Mouse (Mus musculus): ENCODE measurements around the gene Itgb5. TPM values are rescaled to one million over a fixed set of nuclear protein-coding genes. Genes with fewer than 3 reads are reported as not detected.

Itgb5 gene
- polyA plus RNA-seq, 1 experiment from 2014 or later, result 25.0 TPM

- ATAC-seq (replicated peaks; ENCODE audit: low FRiP score) (no peak), DNase-seq (ENCODE audit: low spot score) (no peak)
- Histone ChIP-seq H3K4me3 (ENCODE audit: low read depth, low read length) (no peak overlapping the region), H3K27ac (ENCODE audit: low read depth, low read length) (no peak overlapping the region), H3K9me3 (ENCODE audit: control insufficient read depth, low read length) (no peaks in the 10 kb centered on the region), H3K4me1 (replicated peaks; ENCODE audit: control insufficient read depth, insufficient read depth, low read length) (peaks cover 13% of the 10 kb centered on the region), H3K36me3 (ENCODE audit: control insufficient read depth, insufficient read depth, low read length) (no peaks in the 10 kb centered on the region), H3K27me3 (replicated peaks; ENCODE audit: control insufficient read depth, insufficient read depth, low read length) (no peaks in the 10 kb centered on the region), H3K9ac (ENCODE audit: low read depth, low read length) (no peak overlapping the region), H3K4me2 (no peak overlapping the region)
- WGBS, result 52% methylated on average over 5 of the region's 5 CpGs
Measured at GRCm38 (mm10) chr16:33932126-33932525, 102.7 kb downstream of the Itgb5 start.

GRCm38 (mm10) chr16:33933411-33933810 is 103.9 kb downstream of the Itgb5 start:
- Histone ChIP-seq H3K4me3 (ENCODE audit: low read depth, low read length) (no peak overlapping the region), H3K27me3 (replicated peaks; ENCODE audit: control insufficient read depth, insufficient read depth, low read length) (no peaks in the 10 kb centered on the region), H3K9ac (ENCODE audit: low read depth, low read length) (no peak overlapping the region), H3K27ac (ENCODE audit: low read depth, low read length) (no peak overlapping the region), H3K4me1 (replicated peaks; ENCODE audit: control insufficient read depth, insufficient read depth, low read length) (peaks cover 20% of the 10 kb centered on the region), H3K9me3 (ENCODE audit: control insufficient read depth, low read length) (no peaks in the 10 kb centered on the region), H3K36me3 (ENCODE audit: control insufficient read depth, insufficient read depth, low read length) (no peaks in the 10 kb centered on the region), H3K4me2 (no peak overlapping the region)
- ATAC-seq (replicated peaks; ENCODE audit: low FRiP score) (no peak), DNase-seq (ENCODE audit: low spot score) (no peak)
- 86% methylated on average over 11 of the region's 11 CpGs for WGBS

- H3K27ac ChIP-seq (ENCODE audit: low read depth, low read length), result peak overlapping the region; percentile 26; the same call in 1 of the 2 replicates
- H3K36me3 ChIP-seq (ENCODE audit: control insufficient read depth, insufficient read depth, low read length), result no peaks in the 10 kb centered on the region
- no peak overlapping the region for H3K9ac ChIP-seq (ENCODE audit: low read depth, low read length)
- no peaks in the 10 kb centered on the region for H3K27me3 ChIP-seq (replicated peaks; ENCODE audit: control insufficient read depth, insufficient read depth, low read length)
- H3K9me3 ChIP-seq (ENCODE audit: control insufficient read depth, low read length), result no peaks in the 10 kb centered on the region
- DNase-seq (ENCODE audit: low spot score) (no peak), ATAC-seq (replicated peaks; ENCODE audit: low FRiP score) (no peak)
- H3K4me2 ChIP-seq, result no peak overlapping the region
- peaks cover 16% of the 10 kb centered on the region for H3K4me1 ChIP-seq (replicated peaks; ENCODE audit: control insufficient read depth, insufficient read depth, low read length)
- no peak overlapping the region for H3K4me3 ChIP-seq (ENCODE audit: low read depth, low read length)
- 63% methylated on average over 5 of the region's 5 CpGs for WGBS
Measured at GRCm38 (mm10) chr16:33934701-33935406, 105.4 kb downstream of the Itgb5 start.

GRCm38 (mm10) chr16:33935407-33935785 is 105.9 kb downstream of the Itgb5 start:
- peaks cover 16% of the 10 kb centered on the region for H3K4me1 ChIP-seq (replicated peaks; ENCODE audit: control insufficient read depth, insufficient read depth, low read length)
- no peak overlapping the region for H3K27ac ChIP-seq (ENCODE audit: low read depth, low read length)
- ATAC-seq (replicated peaks; ENCODE audit: low FRiP score) (no peak), DNase-seq (ENCODE audit: low spot score) (no peak)
- H3K4me3 ChIP-seq (ENCODE audit: low read depth, low read length), result no peak overlapping the region
- H3K9me3 ChIP-seq (ENCODE audit: control insufficient read depth, low read length), result no peaks in the 10 kb centered on the region
- no peak overlapping the region for H3K4me2 ChIP-seq
- WGBS, result 91% methylated on average over 6 of the region's 6 CpGs
- no peak overlapping the region for H3K9ac ChIP-seq (ENCODE audit: low read depth, low read length)
- no peaks in the 10 kb centered on the region for H3K36me3 ChIP-seq (ENCODE audit: control insufficient read depth, insufficient read depth, low read length)
- H3K27me3 ChIP-seq (replicated peaks; ENCODE audit: control insufficient read depth, insufficient read depth, low read length), result no peaks in the 10 kb centered on the region

- 63% methylated on average over 4 of the region's 4 CpGs for WGBS
- Histone ChIP-seq H3K4me1 (replicated peaks; ENCODE audit: control insufficient read depth, insufficient read depth, low read length) (peaks cover 21% of the 10 kb centered on the region), H3K27me3 (replicated peaks; ENCODE audit: control insufficient read depth, insufficient read depth, low read length) (no peaks in the 10 kb centered on the region), H3K36me3 (ENCODE audit: control insufficient read depth, insufficient read depth, low read length) (no peaks in the 10 kb centered on the region), H3K9me3 (ENCODE audit: control insufficient read depth, low read length) (no peaks in the 10 kb centered on the region), H3K27ac (ENCODE audit: low read depth, low read length) (no peak overlapping the region), H3K9ac (ENCODE audit: low read depth, low read length) (no peak overlapping the region), H3K4me3 (ENCODE audit: low read depth, low read length) (no peak overlapping the region), H3K4me2 (no peak overlapping the region)
- DNase-seq (ENCODE audit: low spot score) (no peak), ATAC-seq (replicated peaks; ENCODE audit: low FRiP score) (no peak)
Measured at GRCm38 (mm10) chr16:33936885-33937284, 107.4 kb downstream of the Itgb5 start.

- Histone ChIP-seq H3K27ac (ENCODE audit: low read depth, low read length) (no peak overlapping the region), H3K9me3 (ENCODE audit: control insufficient read depth, low read length) (no peaks in the 10 kb centered on the region), H3K9ac (ENCODE audit: low read depth, low read length) (no peak overlapping the region), H3K27me3 (replicated peaks; ENCODE audit: control insufficient read depth, insufficient read depth, low read length) (no peaks in the 10 kb centered on the region), H3K36me3 (ENCODE audit: control insufficient read depth, insufficient read depth, low read length) (no peaks in the 10 kb centered on the region), H3K4me3 (ENCODE audit: low read depth, low read length) (no peak overlapping the region), H3K4me2 (no peak overlapping the region), H3K4me1 (replicated peaks; ENCODE audit: control insufficient read depth, insufficient read depth, low read length) (peaks cover 20% of the 10 kb centered on the region)
- 68% methylated on average over 8 of the region's 8 CpGs for WGBS
- DNase-seq (ENCODE audit: low spot score) (no peak), ATAC-seq (replicated peaks; ENCODE audit: low FRiP score) (no peak)
Measured at GRCm38 (mm10) chr16:33937567-33937966, 108.1 kb downstream of the Itgb5 start.

GRCm38 (mm10) chr16:33938311-33939132 is 109.1 kb downstream of the Itgb5 start:
- Histone ChIP-seq H3K4me2 (no peak overlapping the region), H3K27ac (ENCODE audit: low read depth, low read length) (no peak overlapping the region), H3K36me3 (ENCODE audit: control insufficient read depth, insufficient read depth, low read length) (no peaks in the 10 kb centered on the region), H3K9me3 (ENCODE audit: control insufficient read depth, low read length) (no peaks in the 10 kb centered on the region), H3K9ac (ENCODE audit: low read depth, low read length) (no peak overlapping the region), H3K4me1 (replicated peaks; ENCODE audit: control insufficient read depth, insufficient read depth, low read length) (peaks cover 20% of the 10 kb centered on the region), H3K27me3 (replicated peaks; ENCODE audit: control insufficient read depth, insufficient read depth, low read length) (no peaks in the 10 kb centered on the region), H3K4me3 (ENCODE audit: low read depth, low read length) (no peak overlapping the region)
- no peak for DNase-seq (ENCODE audit: low spot score)
- ATAC-seq (replicated peaks; ENCODE audit: low FRiP score), result no peak
- WGBS, result 59% methylated on average over 12 of the region's 12 CpGs

GRCm38 (mm10) chr16:33939133-33939531 is 109.7 kb downstream of the Itgb5 start:
- ATAC-seq (replicated peaks; ENCODE audit: low FRiP score) (no peak), DNase-seq (ENCODE audit: low spot score) (no peak)
- H3K27ac ChIP-seq (ENCODE audit: low read depth, low read length), result no peak overlapping the region
- H3K4me2 ChIP-seq, result no peak overlapping the region
- no peaks in the 10 kb centered on the region for H3K9me3 ChIP-seq (ENCODE audit: control insufficient read depth, low read length)
- WGBS, result 74% methylated on average over 2 of the region's 2 CpGs
- peaks cover 20% of the 10 kb centered on the region for H3K4me1 ChIP-seq (replicated peaks; ENCODE audit: control insufficient read depth, insufficient read depth, low read length)
- H3K36me3 ChIP-seq (ENCODE audit: control insufficient read depth, insufficient read depth, low read length), result no peaks in the 10 kb centered on the region
- H3K4me3 ChIP-seq (ENCODE audit: low read depth, low read length), result no peak overlapping the region
- no peak overlapping the region for H3K9ac ChIP-seq (ENCODE audit: low read depth, low read length)
- H3K27me3 ChIP-seq (replicated peaks; ENCODE audit: control insufficient read depth, insufficient read depth, low read length), result no peaks in the 10 kb centered on the region

- Histone ChIP-seq H3K4me2 (no peak overlapping the region), H3K9me3 (ENCODE audit: control insufficient read depth, low read length) (no peaks in the 10 kb centered on the region), H3K27me3 (replicated peaks; ENCODE audit: control insufficient read depth, insufficient read depth, low read length) (no peaks in the 10 kb centered on the region), H3K9ac (ENCODE audit: low read depth, low read length) (no peak overlapping the region), H3K27ac (ENCODE audit: low read depth, low read length) (no peak overlapping the region), H3K4me1 (replicated peaks; ENCODE audit: control insufficient read depth, insufficient read depth, low read length) (peaks cover 19% of the 10 kb centered on the region), H3K4me3 (ENCODE audit: low read depth, low read length) (no peak overlapping the region), H3K36me3 (ENCODE audit: control insufficient read depth, insufficient read depth, low read length) (no peaks in the 10 kb centered on the region)
- ATAC-seq (replicated peaks; ENCODE audit: low FRiP score), result no peak
- no peak for DNase-seq (ENCODE audit: low spot score)
- WGBS, result 56% methylated on average over 9 of the region's 9 CpGs
Measured at GRCm38 (mm10) chr16:33939636-33940035, 110.2 kb downstream of the Itgb5 start.
